Mouse (Mus musculus): Measurements from ENCODE around the gene Hist1h2af.
"Not testable (repeated sequence)": the region's sequence is repeated elsewhere in the genome, so short reads cannot be mapped to it uniquely, and the experiment has no call there.

DNA sequence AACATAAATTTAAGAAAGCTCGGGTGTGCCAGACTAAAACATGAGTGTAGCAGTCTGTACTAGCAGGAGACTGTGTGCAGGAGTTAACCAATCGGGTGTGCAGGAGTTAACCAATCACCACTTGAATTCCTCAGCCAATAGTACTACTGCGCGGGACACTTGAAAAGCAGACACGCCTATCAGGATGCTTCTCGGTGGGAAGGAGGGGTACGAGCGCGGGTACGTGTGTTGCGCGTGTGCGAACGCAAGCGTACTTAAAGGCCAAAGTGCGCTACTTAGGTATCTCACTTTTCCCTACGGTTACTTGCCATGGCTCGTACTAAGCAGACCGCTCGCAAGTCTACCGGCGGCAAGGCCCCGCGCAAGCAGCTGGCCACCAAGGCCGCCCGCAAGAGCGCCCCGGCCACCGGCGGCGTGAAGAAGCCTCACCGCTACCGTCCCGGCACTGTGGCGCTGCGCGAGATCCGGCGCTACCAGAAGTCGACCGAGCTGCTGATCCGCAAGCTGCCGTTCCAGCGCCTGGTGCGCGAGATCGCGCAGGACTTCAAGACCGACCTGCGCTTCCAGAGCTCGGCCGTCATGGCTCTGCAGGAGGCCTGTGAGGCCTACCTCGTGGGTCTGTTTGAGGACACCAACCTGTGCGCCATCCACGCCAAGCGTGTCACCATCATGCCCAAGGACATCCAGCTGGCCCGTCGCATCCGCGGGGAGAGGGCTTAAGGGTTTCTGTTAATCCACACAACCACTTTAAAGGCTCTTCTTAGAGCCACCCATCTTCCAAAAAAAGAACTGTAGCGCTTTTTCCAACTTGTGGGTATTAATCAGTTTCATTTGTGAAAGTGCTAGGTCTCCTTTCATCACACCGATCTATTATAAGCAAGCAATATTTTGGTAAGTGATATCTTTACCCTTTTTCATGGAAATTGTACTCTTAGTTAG is 1.7 kb downstream of the Hist1h2af start, which contains the start of gene Hist1h3g:
- not testable (repeated sequence) for TF ChIP-seq CTCF (IDR thresholded peaks at IDR 0.05; ENCODE audit: control insufficient read depth, insufficient read depth, insufficient replicate concordance, low read depth, low read length)
- TF ChIP-seq POLR2A (IDR thresholded peaks at IDR 0.05; ENCODE audit: control insufficient read depth, low read depth, low read length), result peak; percentile 43; the same call in 1 of the 2 replicates
